Mouse (Mus musculus) E14TG2a.4 (cell line): ENCODE measurements around the gene Slc38a3.
A peak's percentile ranks its signal among the peaks of the same experiment; 100 is the strongest.
"Not testable (repeated sequence)": the region's sequence is repeated elsewhere in the genome, so short reads cannot be mapped to it uniquely, and the experiment has no call there.

Experiments
- H3K27me3 ChIP-seq: 2 replicates; pipeline ENCODE4 v1.6.1; 2014; ENCODE audit warnings: low read length, control low read depth; ENCODE audit not compliant: insufficient read depth
- H3K36me3 ChIP-seq: 2 replicates; pipeline ENCODE4 v1.6.1; 2014; ENCODE audit warnings: low read length, control low read depth; ENCODE audit not compliant: insufficient read depth
- H3K4me1 ChIP-seq: replicated peaks from 2 replicates; pipeline ENCODE4 v1.6.1; 2014; ENCODE audit warnings: low read depth, low read length, control low read depth
- H3K4me3 ChIP-seq: replicated peaks from 2 replicates; pipeline ENCODE4 v1.5.1; 2014; ENCODE audit warnings: mild to moderate bottlenecking, low read length
- H3K9me3 ChIP-seq: 2 replicates; pipeline ENCODE4 v1.6.1; 2014; ENCODE audit warnings: low read length, control low read depth
- CTCF ChIP-seq: conservative IDR thresholded peaks from 2 replicates; pipeline ENCODE4 v1.5.1; 2014; ENCODE audit warnings: low read length
- NANOG ChIP-seq: IDR thresholded peaks from 2 replicates; pipeline ENCODE4 v1.6.1; 2014; ENCODE audit warnings: borderline replicate concordance, low read length, mixed read lengths
- POU5F1 ChIP-seq: IDR thresholded peaks from 2 replicates; pipeline ENCODE4 v1.6.1; 2014; ENCODE audit warnings: low read length, borderline replicate concordance

Gene Slc38a3

GRCm38 (mm10) chr9:107690391-107690790, 21.1 kb upstream of the Slc38a3 start:
- no peaks in the 10 kb centered on the region for H3K9me3 ChIP-seq

DNA sequence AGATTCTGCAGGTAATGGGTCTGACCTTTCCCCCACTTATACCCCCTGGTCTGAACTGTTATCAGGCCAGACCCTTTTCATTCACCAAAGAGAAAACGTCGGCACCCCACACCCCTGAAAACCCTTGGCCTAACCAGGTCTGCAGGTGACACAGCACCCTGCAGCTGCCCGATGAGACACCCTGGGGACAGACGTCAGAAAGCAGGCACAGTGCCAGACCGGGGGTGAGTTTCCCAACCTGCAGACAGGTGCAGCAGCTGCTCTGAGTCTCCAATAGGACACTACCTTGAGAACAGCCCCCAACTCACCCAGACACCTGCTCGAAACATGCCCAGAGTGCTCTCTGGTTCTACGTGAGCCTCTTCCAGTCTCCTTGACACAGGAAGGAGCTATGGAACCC, 19.6 kb upstream of the Slc38a3 start:
- TF ChIP-seq POU5F1 (no peak), NANOG (no peak), CTCF (no peak)
- H3K36me3 ChIP-seq: 0 out of 2 replicates have a peak, but pooled peaks cover 4% of the 10 kb centered on the region
- H3K4me1 ChIP-seq: peaks cover 55% of the 10 kb centered on the region
- no peak overlapping the region for H3K4me3 ChIP-seq
- H3K9me3 ChIP-seq: no peaks in the 10 kb centered on the region
- H3K27me3 ChIP-seq: peaks cover 61% of the 10 kb centered on the region

More at GRCm38 (mm10) chr9:107690391-107690790, 21.1 kb upstream of the Slc38a3 start:
- Histone ChIP-seq H3K4me1 (peaks cover 40% of the 10 kb centered on the region), H3K36me3 (0 out of 2 replicates have a peak, but pooled peaks cover 4% of the 10 kb centered on the region), H3K4me3 (no peak overlapping the region), H3K27me3 (peaks cover 47% of the 10 kb centered on the region)
- TF ChIP-seq NANOG (no peak), CTCF (no peak), POU5F1 (no peak)

DNA sequence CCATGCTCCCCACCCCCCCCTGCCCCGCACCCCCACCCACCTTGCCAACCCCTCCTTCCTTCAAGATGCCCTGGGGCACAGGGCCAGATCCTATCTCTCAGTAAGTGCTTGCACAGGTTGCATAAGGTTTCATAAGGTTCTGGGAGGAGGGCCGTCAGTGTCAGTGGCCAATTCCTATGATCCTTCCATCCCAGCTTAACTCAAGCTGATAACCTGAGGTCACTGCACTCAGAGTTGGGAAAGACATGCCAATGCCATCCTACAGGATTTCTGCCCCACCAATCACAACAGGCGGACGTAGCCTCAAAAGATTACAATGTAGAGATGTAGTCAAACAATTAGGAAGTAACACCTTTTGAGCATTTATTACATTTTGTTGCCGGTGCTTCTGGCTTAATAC, 19.1 kb upstream of the Slc38a3 start:
- TF ChIP-seq POU5F1 (no peak), NANOG (no peak), CTCF (no peak)
- Histone ChIP-seq H3K4me3 (no peak overlapping the region), H3K4me1 (peaks cover 58% of the 10 kb centered on the region), H3K9me3 (no peaks in the 10 kb centered on the region), H3K27me3 (peaks cover 66% of the 10 kb centered on the region), H3K36me3 (0 out of 2 replicates have a peak, but pooled peaks cover 4% of the 10 kb centered on the region)

GRCm38 (mm10) chr9:107685231-107685981, 16.1 kb upstream of the Slc38a3 start:
- Histone ChIP-seq H3K9me3 (no peaks in the 10 kb centered on the region), H3K4me3 (no peak overlapping the region), H3K36me3 (0 out of 2 replicates have a peak, but pooled peaks cover 4% of the 10 kb centered on the region), H3K4me1 (peaks cover 55% of the 10 kb centered on the region), H3K27me3 (peaks cover 88% of the 10 kb centered on the region)
- TF ChIP-seq CTCF (peak; percentile 54), POU5F1 (no peak)

- H3K27me3 ChIP-seq: peaks cover 72% of the 10 kb centered on the region
- TF ChIP-seq CTCF: no peak
- no peak for TF ChIP-seq POU5F1
- no peak for TF ChIP-seq NANOG
- H3K36me3 ChIP-seq: no peaks in the 10 kb centered on the region
- H3K9me3 ChIP-seq: no peaks in the 10 kb centered on the region
- H3K4me3 ChIP-seq: no peak overlapping the region; the same call in 1 of the 2 replicates
- peaks cover 59% of the 10 kb centered on the region for H3K4me1 ChIP-seq
Observed at GRCm38 (mm10) chr9:107682405-107682804, 13.1 kb upstream of the Slc38a3 start.

DNA sequence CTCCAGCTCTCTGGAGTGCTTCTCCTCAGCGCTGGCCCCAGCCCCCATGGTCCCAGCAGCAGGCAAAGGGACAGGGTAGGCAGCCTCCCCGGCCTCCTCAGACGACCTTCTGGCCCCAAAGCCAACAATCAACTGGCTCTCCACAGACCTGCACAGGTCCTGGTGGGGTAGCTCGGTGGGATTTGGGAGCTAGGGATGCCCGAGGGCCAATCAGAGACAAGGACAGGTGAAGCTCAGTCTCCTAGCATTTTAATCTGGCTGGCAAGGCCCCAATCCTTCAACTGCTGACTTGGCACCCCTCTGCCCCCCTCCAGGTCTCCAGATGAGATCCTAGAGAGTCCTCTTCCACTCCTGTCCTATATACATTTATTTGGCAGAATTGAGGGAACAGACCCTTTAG, 10.2 kb upstream of the Slc38a3 start, which contains the start of gene Gnat1:
Gene Gnat1 (minus strand): TSS at position 212 of the 400 bp plus-strand sequence.
- no peak within 1 kb of the TSS for H3K4me3 ChIP-seq
- no peaks in the 10 kb centered on the region for H3K9me3 ChIP-seq
- peaks cover 74% of the 10 kb centered on the region for H3K27me3 ChIP-seq
- H3K4me1 ChIP-seq: peaks cover 71% of the 10 kb centered on the region
- TF ChIP-seq POU5F1 (no peak), CTCF (no peak), NANOG (no peak)
- no peaks in the 10 kb centered on the region for H3K36me3 ChIP-seq

GRCm38 (mm10) chr9:107678861-107679260, 9.5 kb upstream of the Slc38a3 start:
- Histone ChIP-seq H3K27me3 (peaks cover 74% of the 10 kb centered on the region), H3K4me1 (peaks cover 66% of the 10 kb centered on the region), H3K9me3 (no peaks in the 10 kb centered on the region), H3K4me3 (no peak overlapping the region), H3K36me3 (no peaks in the 10 kb centered on the region)
- no peak for TF ChIP-seq POU5F1
- no peak for TF ChIP-seq CTCF
- no peak for TF ChIP-seq NANOG

DNA sequence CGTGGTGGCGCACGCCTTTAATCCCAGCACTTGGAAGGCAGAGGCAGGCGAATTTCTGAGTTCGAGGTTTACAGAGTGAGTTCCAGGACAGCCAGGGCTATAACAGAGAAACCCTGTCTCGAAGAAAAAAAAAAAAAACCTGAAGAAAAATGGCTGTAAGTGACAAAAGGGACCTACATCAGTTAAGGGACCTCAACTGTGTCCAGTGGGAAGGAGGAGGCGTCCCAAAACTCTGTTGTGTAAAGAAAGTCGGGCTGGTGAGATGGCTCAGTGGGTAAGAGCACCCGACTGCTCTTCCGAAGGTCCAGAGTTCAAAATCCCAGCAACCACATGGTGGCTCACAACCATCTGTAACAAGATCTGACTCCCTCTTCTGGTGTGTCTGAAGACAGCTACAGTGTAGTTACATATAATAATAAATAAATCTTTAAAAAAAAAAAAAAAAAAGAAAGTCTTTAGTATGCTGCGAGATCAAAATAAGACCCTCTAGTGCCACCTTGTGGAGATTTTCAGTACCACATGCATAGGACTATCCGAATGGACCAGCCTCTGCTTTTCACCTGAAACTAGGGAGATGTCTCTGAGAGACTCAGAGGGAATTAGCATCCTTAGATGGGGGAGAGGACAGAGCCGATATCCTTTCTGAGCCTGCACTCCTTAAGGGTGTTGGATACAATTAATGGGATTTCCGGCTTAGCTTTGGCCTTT, 8.6 kb upstream of the Slc38a3 start:
- peaks cover 69% of the 10 kb centered on the region for H3K27me3 ChIP-seq
- peaks cover 58% of the 10 kb centered on the region for H3K4me1 ChIP-seq
- peak overlapping the region; percentile 56 for H3K4me3 ChIP-seq
- TF ChIP-seq CTCF: peak; percentile 74
- not testable (repeated sequence) for H3K36me3 ChIP-seq, H3K9me3 ChIP-seq
